ENCODE assay signal across 20 mouse cellular contexts in genomic region chr1:35953721-35954120, GRCm38 (mm10).
"Had no signal": no experiment of that assay in that cellular context is flagged by ENCODE, and none has a peak within 500 bp of the region (broad histone marks: within the 10 kb centered on the region; RNA-seq: fewer than 3 reads in every experiment).

No protein-coding gene starts in this region.

- ATAC-seq: midbrain, embryonic 15.5 days had no signal

- H3K36me3 ChIP-seq: kidney, embryonic 15.5 days; limb, embryonic 13.5 days; liver, embryonic 13.5 days; midbrain, embryonic 12.5 days; midbrain, embryonic 15.5 days; neural tube, embryonic 13.5 days; stomach, embryonic 15.5 days had no signal

- H3K4me1 ChIP-seq: kidney, embryonic 15.5 days; limb, embryonic 13.5 days; liver, embryonic 13.5 days; stomach, embryonic 15.5 days had no signal

- H3K27me3 ChIP-seq: kidney, embryonic 15.5 days; limb, embryonic 13.5 days; liver, embryonic 13.5 days; midbrain, embryonic 12.5 days; midbrain, embryonic 15.5 days; neural tube, embryonic 13.5 days; stomach, embryonic 15.5 days had no signal

- H3K27ac ChIP-seq: kidney, embryonic 15.5 days; left cerebral cortex, adult 2 months; limb, embryonic 13.5 days; liver, embryonic 13.5 days; midbrain, embryonic 12.5 days; midbrain, embryonic 15.5 days; neural tube, embryonic 13.5 days; stomach, embryonic 15.5 days had no signal

- H3K9me3 ChIP-seq: kidney, embryonic 15.5 days; limb, embryonic 13.5 days; liver, embryonic 13.5 days; midbrain, embryonic 12.5 days; midbrain, embryonic 15.5 days; neural tube, embryonic 13.5 days; stomach, embryonic 15.5 days had no signal

- H3K4me2 ChIP-seq: kidney, embryonic 15.5 days; limb, embryonic 13.5 days; liver, embryonic 13.5 days; midbrain, embryonic 12.5 days; midbrain, embryonic 15.5 days; neural tube, embryonic 13.5 days; stomach, embryonic 15.5 days had no signal

- DNase-seq: kidney, adult 8-10 months; kidney, postnatal 10 days; kidney, postnatal 36 days; layer of hippocampus, postnatal 36 days; liver, embryonic 13.5 days; lung, adult 2 months; lung, postnatal 14 days; lung, postnatal 4 days; retina, postnatal 1 day; right cerebral cortex, postnatal 25 days; spleen, adult 18-20 months; thymus, postnatal 36 days had no signal

- H3K4me3 ChIP-seq: kidney, embryonic 15.5 days; left cerebral cortex, adult 2 months; limb, embryonic 13.5 days; liver, embryonic 13.5 days; midbrain, embryonic 12.5 days; midbrain, embryonic 15.5 days; myocyte; neural tube, embryonic 13.5 days; stomach, embryonic 15.5 days had no signal

- H3K9ac ChIP-seq: kidney, embryonic 15.5 days; limb, embryonic 13.5 days; liver, embryonic 13.5 days; midbrain, embryonic 12.5 days; midbrain, embryonic 15.5 days; neural tube, embryonic 13.5 days; stomach, embryonic 15.5 days had no signal
